Mouse (Mus musculus) testis, adult 2 months (tissue): Measurements from ENCODE around the gene Ralgps1. TPM values are rescaled to one million over a fixed set of nuclear protein-coding genes. Genes with fewer than 3 reads are reported as not detected.

Experiments used
- H3K27ac ChIP-seq: fragments of 200-500 bp; 2 replicates; pipeline ENCODE4 v1.5.1; 2012; ENCODE audit warnings: low read depth, low read length; ENCODE audit not compliant: control insufficient read depth, insufficient read depth
- H3K27me3 ChIP-seq: fragments of 200-500 bp; 2 replicates; pipeline ENCODE4 v1.6.1; 2012; ENCODE audit warnings: mild to moderate bottlenecking, low read length, moderate library complexity; ENCODE audit not compliant: control insufficient read depth, insufficient read depth
- H3K36me3 ChIP-seq: fragments of 200-500 bp; 2 replicates; pipeline ENCODE4 v1.6.1; 2012; ENCODE audit warnings: mild to moderate bottlenecking, low read length; ENCODE audit not compliant: control insufficient read depth, insufficient read depth
- H3K4me1 ChIP-seq: fragments of 200-500 bp; 2 replicates; pipeline ENCODE4 v1.6.1; 2012; ENCODE audit warnings: low read length; ENCODE audit not compliant: control insufficient read depth, insufficient read depth
- H3K4me3 ChIP-seq: fragments of 200-500 bp; 2 replicates; pipeline ENCODE4 v1.5.1; 2012; ENCODE audit warnings: low read depth, mild to moderate bottlenecking, low read length, moderate library complexity, mixed read lengths; ENCODE audit not compliant: control insufficient read depth
- CTCF ChIP-seq: fragments of 200-500 bp; IDR thresholded peaks from 2 replicates; pipeline ENCODE4 v1.5.1; 2012; ENCODE audit warnings: low read depth, mild to moderate bottlenecking, inconsistent platforms, low read length, moderate library complexity; ENCODE audit not compliant: control insufficient read depth, insufficient read depth, insufficient replicate concordance
- POLR2A ChIP-seq: fragments of 200-500 bp; IDR thresholded peaks from 2 replicates; pipeline ENCODE4 v1.6.1; 2012; ENCODE audit warnings: low read depth, mild to moderate bottlenecking, inconsistent platforms, low read length, moderate library complexity; ENCODE audit not compliant: control insufficient read depth
- polyA plus RNA-seq: library from polyadenylated mRNA; depleted of rRNA; stranded (reverse); fragments of >200 nt; gene quantifications from 2 replicates; pipeline ENCODE4 v1.2.3, GENCODE M21; 2012

Ralgps1 gene
- polyA plus RNA-seq, 1 experiment, result 33.0 TPM

DNA sequence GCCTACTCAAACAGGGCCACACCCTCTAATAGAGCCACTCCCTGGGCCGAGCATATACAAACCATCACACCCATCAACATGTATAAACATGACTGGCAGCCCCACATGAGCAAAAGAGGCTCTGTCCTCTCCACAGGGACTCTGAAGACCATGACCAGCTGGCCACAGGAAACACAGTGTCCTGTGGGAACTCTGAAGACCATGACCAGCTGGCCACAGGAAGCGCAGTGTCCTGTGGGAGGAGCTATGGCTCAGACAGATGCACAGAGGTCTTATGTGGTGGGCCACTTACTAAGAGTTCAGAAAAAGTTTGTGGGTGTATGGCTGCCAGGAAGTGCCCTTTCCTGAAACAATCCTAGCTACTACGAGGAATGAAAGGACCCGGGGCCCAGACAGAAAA lies 72.4 kb downstream of the Ralgps1 start:
- peaks cover 2% of the 10 kb centered on the region; the same call in 1 of the 2 replicates for H3K36me3 ChIP-seq
- no peak overlapping the region for H3K4me3 ChIP-seq
- no peaks in the 10 kb centered on the region for H3K27me3 ChIP-seq
- H3K27ac ChIP-seq, result no peak overlapping the region
- no peak for TF ChIP-seq POLR2A
- no peak for TF ChIP-seq CTCF
- peaks cover 2% of the 10 kb centered on the region; the same call in 1 of the 2 replicates for H3K4me1 ChIP-seq

GRCm38 (mm10) chr2:33295115-33295514 lies 76.2 kb downstream of the Ralgps1 start:
- Histone ChIP-seq H3K27ac (no peak overlapping the region), H3K36me3 (no peaks in the 10 kb centered on the region), H3K4me3 (no peak overlapping the region), H3K4me1 (no peaks in the 10 kb centered on the region; the same call in 1 of the 2 replicates), H3K27me3 (no peaks in the 10 kb centered on the region)
- TF ChIP-seq CTCF, result no peak
- no peak for TF ChIP-seq POLR2A

DNA sequence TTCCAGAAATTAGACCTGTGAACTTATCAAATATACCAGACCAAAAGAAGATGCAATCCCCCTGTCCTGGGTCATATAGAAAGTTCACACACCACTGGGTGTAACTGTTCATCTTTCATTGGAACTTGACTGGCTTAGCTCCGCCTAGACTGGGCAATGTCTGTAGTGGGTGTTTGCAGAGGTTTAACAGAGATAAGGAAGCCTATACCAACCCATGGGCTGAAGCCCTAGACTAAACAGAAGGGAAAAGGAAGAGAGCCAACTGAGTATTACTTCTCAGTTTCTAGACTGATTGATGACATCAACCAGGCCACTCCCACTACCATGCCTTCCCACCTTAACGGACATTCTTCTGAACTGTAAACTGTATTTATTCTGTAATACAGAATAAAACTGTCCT lies 79.2 kb downstream of the Ralgps1 start:
- Histone ChIP-seq H3K4me1 (no peaks in the 10 kb centered on the region), H3K4me3 (no peak overlapping the region), H3K27me3 (no peaks in the 10 kb centered on the region), H3K27ac (no peak overlapping the region), H3K36me3 (no peaks in the 10 kb centered on the region)
- no peak for TF ChIP-seq CTCF
- TF ChIP-seq POLR2A, result no peak

GRCm38 (mm10) chr2:33290491-33290890 lies 80.8 kb downstream of the Ralgps1 start:
- no peaks in the 10 kb centered on the region for H3K27me3 ChIP-seq
- H3K27ac ChIP-seq, result no peak overlapping the region
- H3K4me1 ChIP-seq, result no peaks in the 10 kb centered on the region
- TF ChIP-seq CTCF (no peak), POLR2A (no peak)
- H3K4me3 ChIP-seq, result no peak overlapping the region
- no peaks in the 10 kb centered on the region for H3K36me3 ChIP-seq

DNA sequence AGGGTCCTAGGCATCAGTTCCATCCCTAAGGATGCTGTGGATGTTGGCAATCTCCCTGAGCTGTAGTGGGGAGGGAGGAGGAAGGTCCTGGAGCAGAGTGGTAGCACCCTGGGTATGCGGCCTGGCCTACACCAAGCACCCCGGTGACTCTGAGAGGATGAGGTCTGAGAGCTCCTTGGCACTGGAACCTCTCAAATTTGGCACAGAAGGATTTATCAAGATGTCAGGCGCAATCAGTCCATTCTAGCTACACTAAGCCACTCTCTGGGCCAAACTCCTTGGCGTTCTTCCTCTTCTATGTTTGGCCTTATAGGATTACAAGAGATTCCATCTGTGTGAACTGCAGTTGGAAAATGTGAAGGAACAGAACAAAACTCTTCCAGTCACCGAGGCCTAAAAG lies 82.4 kb downstream of the Ralgps1 start:
- H3K27me3 ChIP-seq, result no peaks in the 10 kb centered on the region
- H3K36me3 ChIP-seq, result no peaks in the 10 kb centered on the region
- TF ChIP-seq POLR2A (no peak), CTCF (no peak)
- no peak overlapping the region for H3K27ac ChIP-seq
- no peaks in the 10 kb centered on the region for H3K4me1 ChIP-seq
- H3K4me3 ChIP-seq, result no peak overlapping the region

- Histone ChIP-seq H3K36me3 (no peaks in the 10 kb centered on the region; the same call in 1 of the 2 replicates), H3K4me1 (no peaks in the 10 kb centered on the region), H3K4me3 (no peak overlapping the region), H3K27me3 (no peaks in the 10 kb centered on the region), H3K27ac (no peak overlapping the region)
- TF ChIP-seq CTCF, result no peak
- no peak for TF ChIP-seq POLR2A
Measured at GRCm38 (mm10) chr2:33283674-33284073, 87.6 kb downstream of the Ralgps1 start.

DNA sequence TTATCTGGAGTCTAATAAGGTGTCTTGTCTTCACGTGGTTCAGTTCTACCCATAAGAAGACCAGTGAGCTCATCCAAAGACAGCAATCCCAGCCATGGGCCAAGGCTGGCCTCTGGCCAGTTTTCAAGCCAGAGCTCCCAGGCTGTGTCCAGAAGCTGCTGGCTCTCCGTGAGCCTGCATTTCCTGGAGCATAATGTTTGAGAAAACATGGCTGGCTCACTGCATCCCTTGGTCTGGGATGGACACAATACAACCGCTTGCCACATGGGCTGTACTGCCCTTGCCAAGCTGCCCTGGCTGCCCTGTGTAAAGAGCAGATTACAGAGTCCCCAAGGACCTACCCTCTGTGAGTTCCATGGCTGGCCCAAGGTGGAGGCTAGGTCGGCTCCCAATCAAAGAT lies 88.4 kb downstream of the Ralgps1 start:
- Histone ChIP-seq H3K4me3 (no peak overlapping the region), H3K27ac (no peak overlapping the region), H3K36me3 (no peaks in the 10 kb centered on the region; the same call in 1 of the 2 replicates), H3K27me3 (no peaks in the 10 kb centered on the region), H3K4me1 (no peaks in the 10 kb centered on the region)
- TF ChIP-seq CTCF (no peak), POLR2A (no peak)

DNA sequence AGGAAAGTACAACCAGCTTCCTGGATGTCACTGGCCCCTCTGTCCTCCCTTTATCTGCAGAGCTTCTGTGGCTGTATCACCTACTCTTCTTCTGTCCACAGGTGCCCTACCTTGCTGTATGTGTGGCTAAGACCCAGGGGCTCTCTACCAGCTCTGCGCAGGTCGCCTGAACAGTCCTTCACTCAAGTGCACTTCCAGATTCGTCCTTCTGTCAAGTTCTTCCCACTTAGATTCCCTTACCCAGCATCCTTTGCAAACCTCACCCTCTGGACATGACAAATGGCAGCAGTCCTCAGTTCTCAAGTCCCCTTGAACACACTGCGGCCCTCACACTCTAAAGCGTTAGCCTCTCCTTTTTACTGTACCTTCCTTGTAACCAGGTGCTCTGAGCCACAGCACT lies 89.5 kb downstream of the Ralgps1 start:
- no peaks in the 10 kb centered on the region for H3K27me3 ChIP-seq

More for the DNA sequence above, 89.5 kb downstream of the Ralgps1 start:
- Histone ChIP-seq H3K27ac (no peak overlapping the region), H3K4me1 (no peaks in the 10 kb centered on the region), H3K4me3 (no peak overlapping the region), H3K36me3 (no peaks in the 10 kb centered on the region; the same call in 1 of the 2 replicates)
- TF ChIP-seq POLR2A, result no peak
